Mouse (Mus musculus): Measurements from ENCODE around the gene Slc2a1.

Gene Slc2a1

GRCm38 (mm10) chr4:119178331-119178730, 69.8 kb downstream of the Slc2a1 start:
- no peak for DNase-seq (ENCODE audit: low read depth)

- DNase-seq (ENCODE audit: low read depth) = no peak
Measured at GRCm38 (mm10) chr4:119180133-119180707, 71.7 kb downstream of the Slc2a1 start.

- DNase-seq (ENCODE audit: low read depth) = no peak
Measured at GRCm38 (mm10) chr4:119181456-119181855, 72.9 kb downstream of the Slc2a1 start.

- no peak for DNase-seq (ENCODE audit: low read depth)
Measured at GRCm38 (mm10) chr4:119183525-119183924, 75.0 kb downstream of the Slc2a1 start.

GRCm38 (mm10) chr4:119185771-119186170, 77.3 kb downstream of the Slc2a1 start:
- DNase-seq (ENCODE audit: low read depth) = no peak

All from c-Kit-positive CD71-negative TER-119-negative erythroid progenitor cells, embryonic 14.5 days (primary cell).